Mouse (Mus musculus) heart, adult 2 months (tissue): Measurements from ENCODE around the gene Zfp507. TPM values are rescaled to one million over a fixed set of nuclear protein-coding genes. Genes with fewer than 3 reads are reported as not detected.

ENCODE experiments used
- DNase-seq, 2 experiments: peaks; one replicate each; pipeline ENCODE4 v3.0.0; 2021
- H3K27ac ChIP-seq: fragments of 200-600 bp; 2 replicates; pipeline ENCODE4 v1.8.1; 2022
- H3K27me3 ChIP-seq: fragments of 200-500 bp; 2 replicates; pipeline ENCODE4 v1.6.1; 2012; ENCODE audit warnings: mild to moderate bottlenecking, low read length, inconsistent platforms, mixed read lengths; ENCODE audit not compliant: control insufficient read depth, insufficient read depth
- H3K36me3 ChIP-seq: fragments of 200-500 bp; 2 replicates; pipeline ENCODE4 v1.6.1; 2012; ENCODE audit warnings: low read length, inconsistent platforms; ENCODE audit not compliant: control insufficient read depth, insufficient read depth
- H3K4me1 ChIP-seq: fragments of 200-500 bp; 2 replicates; pipeline ENCODE4 v1.6.1; 2011; ENCODE audit warnings: low read length; ENCODE audit not compliant: control insufficient read depth, insufficient read depth
- H3K4me3 ChIP-seq: fragments of 200-600 bp; 2 replicates; pipeline ENCODE4 v1.8.1; 2022
- H3K79me2 ChIP-seq: fragments of 200-500 bp; replicated peaks from 2 replicates; pipeline ENCODE4 v1.6.1; 2012; ENCODE audit warnings: mild to moderate bottlenecking, inconsistent platforms, low read length, moderate library complexity, mixed read lengths; ENCODE audit not compliant: control insufficient read depth, insufficient read depth
- H3K9ac ChIP-seq: fragments of 200-500 bp; 2 replicates; pipeline ENCODE4 v1.6.1; 2012; ENCODE audit warnings: low read depth, mild to moderate bottlenecking, control low read depth, inconsistent platforms, low read length, mixed read lengths
- CTCF ChIP-seq: fragments of 200-600 bp; IDR thresholded peaks from 2 replicates; pipeline ENCODE4 v1.8.1; 2022; ENCODE audit warnings: antibody characterized with exemption, mild to moderate bottlenecking, moderate library complexity
- EP300 ChIP-seq: fragments of 200-500 bp; IDR thresholded peaks from 2 replicates; pipeline ENCODE4 v1.6.1; 2011; ENCODE audit warnings: low read depth, low read length, control low read depth; ENCODE audit not compliant: insufficient read depth
- POLR2A ChIP-seq: fragments of 200-500 bp; IDR thresholded peaks from 2 replicates; pipeline ENCODE4 v1.6.1; 2011; ENCODE audit warnings: mild to moderate bottlenecking, low read depth, low read length, control low read depth; ENCODE audit not compliant: insufficient read depth
- WGBS: fragments of 180-500 bp; shearing (Covaris S2); methylation state at CpG from one replicate; pipeline ENCODE4 v1.1.7; 2018; 5-methylcytosine and 5-hydroxymethylcytosine counted together
- intact Hi-C: fragments of 180-260 bp; cut with DNase I; formaldehyde crosslinking; loops from one replicate; pipeline ENCODE4 v1.15.1; 2025
- long read RNA-seq: library from polyadenylated mRNA; stranded (forward); transcript quantifications from one replicate; pipeline ENCODE4 v2.0.0, GENCODE M21; 2021
- polyA plus RNA-seq: library from polyadenylated mRNA; depleted of rRNA; stranded (reverse); fragments of >200 nt; gene quantifications from 2 replicates; pipeline ENCODE4 v1.2.3, GENCODE M21; 2012; rRNA removed
- total RNA-seq, 2 experiments: library from RNA; stranded (reverse); gene quantifications; 2 replicates each; pipeline ENCODE4 v1.2.3; 2021

Zfp507 gene
- total RNA-seq (10 to 100 TPM in 1 of 2 experiments, 1 to 10 TPM in 1; 9.4 to 11.2 TPM), polyA plus RNA-seq (3.7 and 5.7 TPM in 2 replicates)
- long read RNA-seq, partial matches to known transcripts = 0 of 2 reads
- long read RNA-seq, other reads (novel, unspliced or antisense) = 2 of 2 reads

GRCm38 (mm10) chr7:35802906-35803595 lies at the start of gene Zfp507:
Gene Zfp507, minus strand, starts transcription at chr7:35803003.
- WGBS = 21% methylated on average over 26 of the region's 26 CpGs
- Histone ChIP-seq H3K27me3 (no peaks in the 10 kb centered on the region), H3K27ac (peak within 1 kb of the TSS; percentile 87), H3K36me3 (no peaks in the 10 kb centered on the region; the same call in 1 of the 2 replicates), H3K79me2 (peaks cover 2% of the 10 kb centered on the region; the same call in 1 of the 2 replicates), H3K4me1 (peaks cover 3% of the 10 kb centered on the region), H3K9ac (peak within 1 kb of the TSS; percentile 98), H3K4me3 (peak within 1 kb of the TSS; percentile 85)
- intact Hi-C loops = loop anchor here (5.0 kb wide), 1 partner anchor 46 kb away; no protein-coding TSS in a partner anchor
- TF ChIP-seq POLR2A = peak; percentile 54; the same call in 1 of the 2 replicates
- TF ChIP-seq CTCF = no peak
- no peak for TF ChIP-seq EP300
- DNase-seq = peak; percentile 86 to 89

- Histone ChIP-seq H3K79me2 (no peaks in the 10 kb centered on the region), H3K27ac (no peak overlapping the region), H3K4me1 (no peaks in the 10 kb centered on the region), H3K4me3 (no peak overlapping the region), H3K36me3 (no peaks in the 10 kb centered on the region), H3K27me3 (no peaks in the 10 kb centered on the region), H3K9ac (no peak overlapping the region)
- peak in 1 of 2 experiments; percentile 5 for DNase-seq
- TF ChIP-seq EP300 = no peak
- TF ChIP-seq CTCF = no peak
- intact Hi-C loops = no loop called here
- 44% methylated on average over 5 of the region's 5 CpGs for WGBS
Measured at GRCm38 (mm10) chr7:35850426-35850825, 47.6 kb upstream of the Zfp507 start.

GRCm38 (mm10) chr7:35848526-35848925 lies 45.7 kb upstream of the Zfp507 start:
- Histone ChIP-seq H3K36me3 (no peaks in the 10 kb centered on the region), H3K9ac (no peak overlapping the region), H3K27ac (no peak overlapping the region), H3K79me2 (no peaks in the 10 kb centered on the region), H3K27me3 (no peaks in the 10 kb centered on the region), H3K4me1 (no peaks in the 10 kb centered on the region), H3K4me3 (no peak overlapping the region)
- no peak for DNase-seq
- TF ChIP-seq CTCF (no peak), EP300 (no peak), POLR2A (no peak)
- intact Hi-C loops = no loop called here
- whole genome bisulfite sequencing = 66% methylated on average over 14 of the region's 14 CpGs

- Histone ChIP-seq H3K36me3 (no peaks in the 10 kb centered on the region), H3K4me3 (no peak overlapping the region), H3K27ac (no peak overlapping the region), H3K9ac (no peak overlapping the region), H3K4me1 (no peaks in the 10 kb centered on the region), H3K79me2 (no peaks in the 10 kb centered on the region), H3K27me3 (no peaks in the 10 kb centered on the region)
- 48% methylated on average over 4 of the region's 4 CpGs for whole genome bisulfite sequencing
- intact Hi-C loops = no loop called here
- no peak for DNase-seq
- TF ChIP-seq CTCF = no peak
- no peak for TF ChIP-seq EP300
- TF ChIP-seq POLR2A = no peak
Measured at GRCm38 (mm10) chr7:35840504-35840903, 37.7 kb upstream of the Zfp507 start.

- H3K4me3 ChIP-seq = no peak overlapping the region
- H3K79me2 ChIP-seq = no peaks in the 10 kb centered on the region
- 15% methylated on average over 19 of the region's 19 CpGs for WGBS
- H3K27ac ChIP-seq = no peak overlapping the region
- H3K9ac ChIP-seq = no peak overlapping the region
- H3K4me1 ChIP-seq = no peaks in the 10 kb centered on the region
- no peak for TF ChIP-seq CTCF
- TF ChIP-seq POLR2A = no peak
- no peak for TF ChIP-seq EP300
- intact Hi-C loops = no loop called here
- H3K36me3 ChIP-seq = no peaks in the 10 kb centered on the region
- peak; percentile 41 to 47 for DNase-seq
- H3K27me3 ChIP-seq = no peaks in the 10 kb centered on the region
Measured at GRCm38 (mm10) chr7:35836851-35837250, 34.0 kb upstream of the Zfp507 start.

- intact Hi-C loops = no loop called here
- no peak overlapping the region for H3K27ac ChIP-seq
- no peak overlapping the region for H3K9ac ChIP-seq
- no peaks in the 10 kb centered on the region for H3K79me2 ChIP-seq
- H3K4me3 ChIP-seq = no peak overlapping the region
- 48% methylated on average over 3 of the region's 3 CpGs for WGBS
- no peaks in the 10 kb centered on the region for H3K27me3 ChIP-seq
- H3K36me3 ChIP-seq = no peaks in the 10 kb centered on the region
- DNase-seq = no peak
- no peaks in the 10 kb centered on the region for H3K4me1 ChIP-seq
- TF ChIP-seq POLR2A (no peak), EP300 (no peak), CTCF (no peak)
Measured at GRCm38 (mm10) chr7:35836415-35836814, 33.6 kb upstream of the Zfp507 start.
